Mouse (Mus musculus): ENCODE measurements at regions not wholly inside any gene's neighbourhood (a gene's known extent, or its start where the extent isn't known, plus 50 kb on each side); places are given as distances from the start of the nearest gene placed in this dataset.

- no peak for DNase-seq (ENCODE audit: low read depth, low spot score)
- Histone ChIP-seq H3K27me3 (ENCODE audit: control insufficient read depth, insufficient read depth, low read length, poor library complexity, severe bottlenecking) (no peaks in the 10 kb centered on the region), H3K36me3 (ENCODE audit: control insufficient read depth, insufficient read depth, low read length, poor library complexity, severe bottlenecking) (no peaks in the 10 kb centered on the region)
These were observed 186.4 kb upstream of the Spred2 start for GRCm38 (mm10) chr11:19737807-19738206.

GRCm38 (mm10) chr11:19739527-19740151, 184.5 kb upstream of the Spred2 start:
- Histone ChIP-seq H3K27me3 (ENCODE audit: control insufficient read depth, insufficient read depth, low read length, poor library complexity, severe bottlenecking) (no peaks in the 10 kb centered on the region), H3K36me3 (ENCODE audit: control insufficient read depth, insufficient read depth, low read length, poor library complexity, severe bottlenecking) (no peaks in the 10 kb centered on the region)
- DNase-seq (ENCODE audit: low read depth, low spot score), result no peak

DNA sequence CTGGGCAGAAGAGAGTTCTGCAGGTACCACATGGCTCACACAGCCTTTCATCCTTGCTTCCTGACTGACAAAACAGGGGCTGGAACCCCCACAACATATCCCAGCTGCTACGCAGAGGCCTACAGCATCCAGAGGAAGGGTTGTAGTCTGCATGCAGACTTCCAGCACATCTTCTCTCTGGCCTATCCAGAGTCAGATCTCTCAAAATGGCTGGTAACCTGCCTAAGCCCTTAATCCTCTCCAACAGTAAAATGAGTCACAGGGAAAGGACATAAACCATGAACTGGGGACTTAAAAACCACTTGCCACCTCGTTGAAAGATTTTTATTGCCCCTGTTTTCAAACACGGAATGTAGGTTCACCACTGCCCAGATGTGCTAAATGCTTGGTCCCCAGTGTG, 183.6 kb upstream of the Spred2 start:
- DNase-seq (ENCODE audit: low read depth, low spot score), result no peak
- Histone ChIP-seq H3K27me3 (ENCODE audit: control insufficient read depth, insufficient read depth, low read length, poor library complexity, severe bottlenecking) (no peaks in the 10 kb centered on the region), H3K36me3 (ENCODE audit: control insufficient read depth, insufficient read depth, low read length, poor library complexity, severe bottlenecking) (no peaks in the 10 kb centered on the region)

- Histone ChIP-seq H3K36me3 (ENCODE audit: control insufficient read depth, insufficient read depth, low read length, poor library complexity, severe bottlenecking) (no peaks in the 10 kb centered on the region), H3K27me3 (ENCODE audit: control insufficient read depth, insufficient read depth, low read length, poor library complexity, severe bottlenecking) (no peaks in the 10 kb centered on the region)
- no peak for DNase-seq (ENCODE audit: low read depth, low spot score)
These were observed 176.8 kb upstream of the Spred2 start for GRCm38 (mm10) chr11:19747097-19747972.

GRCm38 (mm10) chr11:19747973-19748559, 176.1 kb upstream of the Spred2 start:
- no peak for DNase-seq (ENCODE audit: low read depth, low spot score)
- H3K36me3 ChIP-seq (ENCODE audit: control insufficient read depth, insufficient read depth, low read length, poor library complexity, severe bottlenecking), result no peaks in the 10 kb centered on the region
- no peaks in the 10 kb centered on the region for H3K27me3 ChIP-seq (ENCODE audit: control insufficient read depth, insufficient read depth, low read length, poor library complexity, severe bottlenecking)

- DNase-seq (ENCODE audit: low read depth, low spot score), result no peak
- Histone ChIP-seq H3K27me3 (ENCODE audit: control insufficient read depth, insufficient read depth, low read length, poor library complexity, severe bottlenecking) (no peaks in the 10 kb centered on the region), H3K36me3 (ENCODE audit: control insufficient read depth, insufficient read depth, low read length, poor library complexity, severe bottlenecking) (no peaks in the 10 kb centered on the region)
These were observed 165.3 kb upstream of the Spred2 start for GRCm38 (mm10) chr11:19758892-19759291.

DNA sequence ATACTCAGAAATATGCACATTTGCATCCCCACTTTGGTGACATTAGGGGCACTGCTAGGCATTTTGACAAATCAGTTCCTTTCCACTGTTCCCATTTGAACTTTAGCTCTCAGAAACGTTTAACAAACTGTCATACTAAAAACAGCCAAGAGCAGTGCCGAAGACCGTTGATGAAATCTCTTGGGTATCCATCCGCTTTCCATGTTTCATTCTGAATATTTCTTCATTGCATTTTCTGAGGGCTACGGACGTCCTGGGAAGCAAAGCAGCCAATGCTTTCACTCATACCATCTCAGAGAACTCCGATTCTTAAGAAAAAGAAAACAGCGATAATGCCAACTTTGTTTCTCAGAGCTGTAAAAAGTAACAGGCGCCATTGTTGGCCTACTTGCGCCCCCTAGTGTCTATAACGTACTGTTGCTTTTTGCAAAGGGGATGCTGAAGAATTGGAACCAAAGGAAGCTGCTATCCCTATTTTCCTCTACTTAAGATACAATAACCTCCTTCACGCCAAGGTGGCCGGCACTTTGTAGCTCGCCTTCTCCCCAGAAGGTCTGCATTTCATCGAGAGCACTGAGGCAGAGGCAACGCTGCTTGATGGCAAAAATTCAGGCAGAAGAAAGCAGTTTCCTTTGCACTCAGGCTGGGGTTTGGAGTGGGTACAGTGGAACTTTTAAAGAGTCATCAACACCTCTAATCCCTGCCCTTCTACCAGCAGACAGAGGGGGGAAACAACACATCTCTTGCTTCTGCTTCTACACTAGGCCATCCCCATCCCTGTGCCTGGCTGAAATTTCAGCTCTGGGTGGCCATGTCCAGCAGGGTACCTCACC, 163.1 kb upstream of the Spred2 start:
- Histone ChIP-seq H3K27me3 (ENCODE audit: control insufficient read depth, insufficient read depth, low read length, poor library complexity, severe bottlenecking) (no peaks in the 10 kb centered on the region; the same call in 1 of the 2 replicates), H3K36me3 (ENCODE audit: control insufficient read depth, insufficient read depth, low read length, poor library complexity, severe bottlenecking) (no peaks in the 10 kb centered on the region)
- DNase-seq (ENCODE audit: low read depth, low spot score), result peak; percentile 43

DNA sequence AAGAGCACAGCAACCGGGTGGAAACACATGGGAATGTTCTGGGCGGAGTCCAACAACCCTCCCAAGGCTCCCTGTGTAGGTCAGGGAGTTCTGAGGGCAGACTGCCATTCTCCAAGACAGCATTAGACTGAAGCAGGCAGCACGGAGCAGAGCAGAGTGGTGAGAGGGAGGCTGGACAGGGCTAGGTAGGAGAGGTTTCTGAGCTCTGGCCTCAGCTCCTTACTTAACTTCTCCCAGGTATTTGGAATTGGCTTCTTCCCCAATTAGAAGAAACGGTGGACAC, 162.5 kb upstream of the Spred2 start:
- DNase-seq (ENCODE audit: low read depth, low spot score), result no peak
- H3K36me3 ChIP-seq (ENCODE audit: control insufficient read depth, insufficient read depth, low read length, poor library complexity, severe bottlenecking), result no peaks in the 10 kb centered on the region
- H3K27me3 ChIP-seq (ENCODE audit: control insufficient read depth, insufficient read depth, low read length, poor library complexity, severe bottlenecking), result no peaks in the 10 kb centered on the region; the same call in 1 of the 2 replicates

DNA sequence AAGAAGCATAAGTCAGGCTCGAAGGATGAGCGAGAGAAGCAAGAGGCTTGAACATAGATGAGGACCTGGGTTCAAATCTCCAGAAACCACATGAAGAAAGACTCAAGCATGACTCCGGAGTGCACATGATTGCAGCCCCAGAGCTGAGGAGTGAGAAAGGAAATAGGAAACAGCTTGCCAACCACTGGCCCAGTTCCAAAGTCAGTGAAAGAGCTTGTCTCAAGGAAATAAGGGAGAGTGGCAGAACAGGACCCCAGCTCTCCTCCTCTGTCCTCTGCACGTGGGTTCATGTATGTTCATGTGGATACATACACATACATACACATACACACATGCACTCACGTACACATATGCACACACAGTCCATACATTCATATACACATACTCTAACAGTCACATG, 156.9 kb upstream of the Spred2 start:
- DNase-seq (ENCODE audit: low read depth, low spot score), result no peak
- no peaks in the 10 kb centered on the region; the same call in 1 of the 2 replicates for H3K27me3 ChIP-seq (ENCODE audit: control insufficient read depth, insufficient read depth, low read length, poor library complexity, severe bottlenecking)
- H3K36me3 ChIP-seq (ENCODE audit: control insufficient read depth, insufficient read depth, low read length, poor library complexity, severe bottlenecking), result no peaks in the 10 kb centered on the region

DNA sequence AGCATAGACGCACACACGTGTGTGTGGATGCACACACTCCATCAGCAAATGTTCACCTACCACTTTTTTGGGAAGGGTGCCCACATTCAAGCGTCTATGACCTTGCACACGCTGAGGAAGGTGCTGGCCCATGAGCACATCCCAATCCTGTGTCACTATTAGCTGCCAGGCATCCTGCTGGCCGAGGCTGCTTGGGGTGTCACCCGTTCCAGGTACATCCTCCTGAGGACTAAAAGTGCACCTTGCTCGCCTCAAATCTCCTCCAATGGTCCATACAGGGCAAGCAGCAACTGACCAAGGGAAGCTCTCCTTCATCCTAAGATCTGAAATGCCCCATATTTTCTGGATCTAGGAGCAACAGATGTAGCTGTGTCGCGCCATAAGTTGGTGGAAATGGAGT, 156.3 kb upstream of the Spred2 start:
- DNase-seq (ENCODE audit: low read depth, low spot score), result no peak
- Histone ChIP-seq H3K27me3 (ENCODE audit: control insufficient read depth, insufficient read depth, low read length, poor library complexity, severe bottlenecking) (no peaks in the 10 kb centered on the region; the same call in 1 of the 2 replicates), H3K36me3 (ENCODE audit: control insufficient read depth, insufficient read depth, low read length, poor library complexity, severe bottlenecking) (no peaks in the 10 kb centered on the region)

GRCm38 (mm10) chr11:19768962-19769361, 155.2 kb upstream of the Spred2 start:
- no peak for DNase-seq (ENCODE audit: low read depth, low spot score)
- H3K27me3 ChIP-seq (ENCODE audit: control insufficient read depth, insufficient read depth, low read length, poor library complexity, severe bottlenecking), result no peaks in the 10 kb centered on the region; the same call in 1 of the 2 replicates
- H3K36me3 ChIP-seq (ENCODE audit: control insufficient read depth, insufficient read depth, low read length, poor library complexity, severe bottlenecking), result no peaks in the 10 kb centered on the region

- DNase-seq (ENCODE audit: low read depth, low spot score), result no peak
- Histone ChIP-seq H3K36me3 (ENCODE audit: control insufficient read depth, insufficient read depth, low read length, poor library complexity, severe bottlenecking) (no peaks in the 10 kb centered on the region), H3K27me3 (ENCODE audit: control insufficient read depth, insufficient read depth, low read length, poor library complexity, severe bottlenecking) (no peaks in the 10 kb centered on the region)
These were observed 150.2 kb upstream of the Spred2 start for GRCm38 (mm10) chr11:19774010-19774409.

GRCm38 (mm10) chr11:19775741-19776140, 148.4 kb upstream of the Spred2 start:
- H3K27me3 ChIP-seq (ENCODE audit: control insufficient read depth, insufficient read depth, low read length, poor library complexity, severe bottlenecking), result no peaks in the 10 kb centered on the region
- no peak for DNase-seq (ENCODE audit: low read depth, low spot score)
- no peaks in the 10 kb centered on the region for H3K36me3 ChIP-seq (ENCODE audit: control insufficient read depth, insufficient read depth, low read length, poor library complexity, severe bottlenecking)

- DNase-seq (ENCODE audit: low read depth, low spot score), result no peak
- Histone ChIP-seq H3K36me3 (ENCODE audit: control insufficient read depth, insufficient read depth, low read length, poor library complexity, severe bottlenecking) (no peaks in the 10 kb centered on the region), H3K27me3 (ENCODE audit: control insufficient read depth, insufficient read depth, low read length, poor library complexity, severe bottlenecking) (no peaks in the 10 kb centered on the region)
These were observed 147.5 kb upstream of the Spred2 start for GRCm38 (mm10) chr11:19776473-19777200.

All from splenic B cell, adult 2 months (primary cell).